Mouse (Mus musculus): Measurements from ENCODE around the gene Pgm2. TPM values are rescaled to one million over a fixed set of nuclear protein-coding genes. Genes with fewer than 3 reads are reported as not detected.
A peak's percentile ranks its signal among the peaks of the same experiment; 100 is the strongest.

Pgm2 gene
- polyA plus RNA-seq, 1 experiment = 7.6 TPM

DNA sequence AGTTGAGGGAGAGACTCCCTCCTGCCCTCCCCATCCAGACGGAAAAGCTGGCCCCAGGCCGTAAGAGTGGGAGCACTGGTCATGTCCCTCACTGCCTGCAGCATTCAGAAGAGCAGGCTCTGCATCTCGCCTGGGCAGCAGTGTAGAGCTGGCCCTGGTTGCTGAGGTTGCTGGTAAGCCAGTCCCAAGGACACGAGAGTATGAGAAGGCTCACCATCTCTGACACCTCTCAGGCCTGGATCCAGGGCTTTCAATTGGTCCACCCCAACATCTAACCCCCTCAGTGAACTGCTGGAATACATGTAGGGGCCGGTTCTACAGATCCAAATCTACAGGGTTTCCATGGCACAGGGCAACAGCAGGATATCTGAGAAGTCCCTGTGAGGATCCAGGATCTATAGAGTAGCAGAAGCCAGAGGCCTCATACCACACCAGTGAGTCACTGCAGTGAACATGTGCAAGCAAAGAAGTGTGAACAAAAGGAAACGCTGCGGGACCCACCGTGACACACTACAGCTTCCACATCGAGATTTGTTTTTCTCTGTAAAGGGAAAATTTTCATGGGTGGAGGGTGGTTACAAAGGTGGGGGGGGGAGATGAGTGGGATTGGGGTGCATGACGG lies 53.7 kb downstream of the Pgm2 start:
- H3K4me3 ChIP-seq (ENCODE audit: insufficient read depth, low read depth, low read length) = no peak overlapping the region
- no peak for TF ChIP-seq CTCF (conservative IDR thresholded peaks at IDR 0.05; ENCODE audit: insufficient read depth, insufficient read length, low read depth, low read length)
- no peak for TF ChIP-seq POLR2A (IDR thresholded peaks at IDR 0.05; ENCODE audit: low read depth, low read length)
- 86% methylated on average over 10 of the region's 10 CpGs for WGBS

DNA sequence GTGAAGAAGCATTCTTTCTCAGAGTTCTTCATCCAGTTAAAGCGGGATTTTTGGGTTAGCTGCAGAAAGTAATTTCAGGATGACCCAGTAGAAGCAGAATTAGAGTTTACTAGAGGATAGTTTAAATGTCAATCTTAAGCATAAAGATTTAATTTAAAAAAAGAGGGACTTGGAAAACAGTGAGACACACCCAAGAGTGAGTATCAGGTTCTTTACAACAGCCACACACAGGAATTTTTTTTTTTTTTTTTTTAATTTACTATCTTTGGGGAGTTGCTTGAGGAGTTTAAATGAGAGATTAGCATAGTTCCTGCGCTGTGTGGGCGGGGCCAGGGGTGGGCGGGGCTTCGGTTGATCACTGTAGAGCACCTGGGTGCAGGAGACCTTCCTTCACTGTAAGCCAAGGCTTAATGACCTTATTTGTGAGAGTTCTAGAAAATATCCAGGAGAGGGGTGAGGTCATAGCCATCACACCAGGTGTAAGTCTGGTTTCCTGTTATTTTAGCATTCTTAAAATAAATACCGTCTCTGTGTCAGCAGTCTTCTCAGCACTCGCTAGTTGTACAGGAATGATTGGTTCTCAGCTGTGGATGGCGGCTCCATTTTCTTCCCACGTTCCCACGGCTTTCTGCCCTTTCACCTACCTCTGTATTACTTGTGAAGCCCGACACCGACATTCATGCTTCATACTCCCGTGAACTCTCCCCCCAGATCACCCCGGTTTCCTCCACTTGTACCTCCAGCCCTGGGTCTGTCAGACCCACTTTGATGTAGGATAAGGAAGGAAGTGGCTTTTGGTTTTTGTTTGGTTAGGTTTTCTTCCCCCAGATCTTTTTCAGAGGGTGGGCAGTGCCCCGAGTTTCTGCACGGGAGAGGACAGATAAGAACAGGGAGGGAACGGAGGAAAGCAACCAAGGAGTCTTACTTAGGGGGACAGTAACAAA lies 56.7 kb downstream of the Pgm2 start:
- 20% methylated on average over 17 of the region's 17 CpGs for WGBS
- no peak for DNase-seq
- no peak for TF ChIP-seq POLR2A (IDR thresholded peaks at IDR 0.05; ENCODE audit: low read depth, low read length)
- no peak for TF ChIP-seq CTCF (conservative IDR thresholded peaks at IDR 0.05; ENCODE audit: insufficient read depth, insufficient read length, low read depth, low read length)
- no peaks in the 10 kb centered on the region for H3K27me3 ChIP-seq (replicated peaks; ENCODE audit: control insufficient read depth, insufficient read depth, low read length)
- no peaks in the 10 kb centered on the region for H3K4me1 ChIP-seq (ENCODE audit: control insufficient read depth, insufficient read depth, low read length)
- no peaks in the 10 kb centered on the region for H3K36me3 ChIP-seq (ENCODE audit: control insufficient read depth, insufficient read depth, low read length)
- H3K4me3 ChIP-seq (ENCODE audit: insufficient read depth, low read depth, low read length) = no peak overlapping the region
- no peak overlapping the region for H3K27ac ChIP-seq (ENCODE audit: insufficient read depth, low read depth, low read length)

More for the DNA sequence above, 53.7 kb downstream of the Pgm2 start:
- Histone ChIP-seq H3K36me3 (ENCODE audit: control insufficient read depth, insufficient read depth, low read length) (no peaks in the 10 kb centered on the region), H3K4me1 (ENCODE audit: control insufficient read depth, insufficient read depth, low read length) (no peaks in the 10 kb centered on the region), H3K27me3 (replicated peaks; ENCODE audit: control insufficient read depth, insufficient read depth, low read length) (no peaks in the 10 kb centered on the region), H3K27ac (ENCODE audit: insufficient read depth, low read depth, low read length) (no peak overlapping the region)
- no peak for DNase-seq

DNA sequence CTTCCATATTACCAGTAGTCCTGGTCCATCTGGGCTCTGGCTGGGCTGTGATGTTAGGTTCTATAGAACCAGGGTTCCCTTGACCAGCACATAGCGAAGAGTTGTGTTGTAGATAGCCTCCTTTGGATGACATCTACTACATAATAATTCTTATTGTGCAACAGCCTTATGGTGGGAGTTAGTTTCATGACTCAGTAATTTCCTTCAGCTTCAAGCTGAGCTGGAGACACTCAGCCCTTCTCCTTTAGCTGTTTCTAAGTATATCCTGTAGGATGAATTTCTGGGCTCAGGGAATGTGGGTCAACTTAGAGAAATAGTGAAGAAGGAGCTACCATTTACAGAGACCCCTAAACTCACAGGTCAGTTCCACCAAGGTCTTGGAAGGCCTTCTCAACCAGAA lies 60.6 kb downstream of the Pgm2 start:
- H3K36me3 ChIP-seq (ENCODE audit: control insufficient read depth, insufficient read depth, low read length) = no peaks in the 10 kb centered on the region
- WGBS = 100% methylated on average over 1 of the region's 1 CpGs
- no peak for DNase-seq
- no peak overlapping the region for H3K4me3 ChIP-seq (ENCODE audit: insufficient read depth, low read depth, low read length)
- no peaks in the 10 kb centered on the region; the same call in 1 of the 2 replicates for H3K4me1 ChIP-seq (ENCODE audit: control insufficient read depth, insufficient read depth, low read length)
- no peak overlapping the region for H3K27ac ChIP-seq (ENCODE audit: insufficient read depth, low read depth, low read length)
- no peak for TF ChIP-seq CTCF (conservative IDR thresholded peaks at IDR 0.05; ENCODE audit: insufficient read depth, insufficient read length, low read depth, low read length)
- no peak for TF ChIP-seq POLR2A (IDR thresholded peaks at IDR 0.05; ENCODE audit: low read depth, low read length)
- no peaks in the 10 kb centered on the region for H3K27me3 ChIP-seq (replicated peaks; ENCODE audit: control insufficient read depth, insufficient read depth, low read length)

DNA sequence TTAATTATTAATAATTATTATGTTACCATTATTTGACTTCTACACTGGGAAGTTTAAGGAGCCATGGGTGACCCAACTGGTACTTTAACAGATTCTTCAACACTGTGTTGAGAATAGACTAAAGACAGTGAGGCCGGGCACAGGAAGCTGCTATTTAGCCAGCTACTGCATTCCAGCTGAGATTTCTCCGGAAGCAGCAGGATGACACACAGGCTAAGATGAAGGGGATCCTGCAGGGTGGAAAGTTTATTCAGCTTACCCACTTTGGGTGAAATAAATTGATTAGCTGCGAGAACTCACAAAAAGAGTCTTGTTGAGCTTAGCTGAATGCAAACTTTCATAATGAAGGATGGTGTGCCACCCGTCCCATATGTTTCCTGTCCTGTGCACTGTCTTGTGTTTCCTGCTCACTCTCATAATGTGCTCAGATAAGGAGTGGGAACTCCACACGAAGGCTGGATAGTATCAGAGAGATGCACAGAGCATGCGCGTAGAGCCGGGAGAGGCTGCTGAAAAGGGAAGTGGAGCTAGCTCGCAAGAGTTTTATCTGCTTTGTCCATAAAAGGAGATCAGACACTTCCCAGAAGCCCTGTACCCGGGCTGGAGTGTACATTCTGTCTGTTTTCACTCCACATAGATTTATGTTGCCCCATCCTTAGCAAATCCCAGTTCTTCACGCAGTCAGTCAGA lies 63.3 kb downstream of the Pgm2 start, which contains the start of gene Tbc1d1:
TSS of gene Tbc1d1 (plus strand) at position 445 of the 690 bp plus-strand sequence.
- Histone ChIP-seq H3K4me3 (ENCODE audit: insufficient read depth, low read depth, low read length) (no peak within 1 kb of the TSS), H3K4me1 (ENCODE audit: control insufficient read depth, insufficient read depth, low read length) (peaks cover 6% of the 10 kb centered on the region), H3K27ac (ENCODE audit: insufficient read depth, low read depth, low read length) (peak within 1 kb of the TSS; percentile 61), H3K36me3 (ENCODE audit: control insufficient read depth, insufficient read depth, low read length) (no peaks in the 10 kb centered on the region), H3K27me3 (replicated peaks; ENCODE audit: control insufficient read depth, insufficient read depth, low read length) (no peaks in the 10 kb centered on the region)
- WGBS = 23% methylated on average over 11 of the region's 11 CpGs
- DNase-seq = peak; percentile 76
- no peak for TF ChIP-seq CTCF (conservative IDR thresholded peaks at IDR 0.05; ENCODE audit: insufficient read depth, insufficient read length, low read depth, low read length)
- no peak for TF ChIP-seq POLR2A (IDR thresholded peaks at IDR 0.05; ENCODE audit: low read depth, low read length)

DNA sequence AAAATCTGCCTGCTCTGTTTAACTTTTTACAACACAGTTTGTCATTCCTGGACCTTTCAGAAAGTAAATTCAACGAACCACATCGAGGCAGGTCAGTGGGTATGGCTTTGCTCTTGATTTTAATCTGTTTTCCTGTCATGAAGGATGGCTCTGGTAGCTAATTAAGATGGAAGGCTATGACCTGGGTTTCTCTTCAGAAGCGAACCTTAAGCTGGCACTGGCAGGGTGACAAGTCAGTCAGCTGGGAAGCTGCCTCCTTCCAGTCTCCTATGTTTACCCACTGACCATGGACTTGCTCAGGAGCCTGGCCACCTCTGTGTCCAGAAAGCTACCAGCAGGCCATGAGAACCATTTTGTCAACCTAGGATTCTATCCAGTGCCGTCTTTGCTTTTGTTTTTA lies 63.8 kb downstream of the Pgm2 start:
- peak; percentile 70 for DNase-seq
- H3K27me3 ChIP-seq (replicated peaks; ENCODE audit: control insufficient read depth, insufficient read depth, low read length) = no peaks in the 10 kb centered on the region
- H3K4me3 ChIP-seq (ENCODE audit: insufficient read depth, low read depth, low read length) = no peak overlapping the region
- WGBS = 19% methylated on average over 4 of the region's 4 CpGs
- H3K36me3 ChIP-seq (ENCODE audit: control insufficient read depth, insufficient read depth, low read length) = no peaks in the 10 kb centered on the region
- H3K27ac ChIP-seq (ENCODE audit: insufficient read depth, low read depth, low read length) = peak overlapping the region; percentile 61
- H3K4me1 ChIP-seq (ENCODE audit: control insufficient read depth, insufficient read depth, low read length) = peaks cover 10% of the 10 kb centered on the region
- no peak for TF ChIP-seq POLR2A (IDR thresholded peaks at IDR 0.05; ENCODE audit: low read depth, low read length)
- TF ChIP-seq CTCF (conservative IDR thresholded peaks at IDR 0.05; ENCODE audit: insufficient read depth, insufficient read length, low read depth, low read length) = no peak

DNA sequence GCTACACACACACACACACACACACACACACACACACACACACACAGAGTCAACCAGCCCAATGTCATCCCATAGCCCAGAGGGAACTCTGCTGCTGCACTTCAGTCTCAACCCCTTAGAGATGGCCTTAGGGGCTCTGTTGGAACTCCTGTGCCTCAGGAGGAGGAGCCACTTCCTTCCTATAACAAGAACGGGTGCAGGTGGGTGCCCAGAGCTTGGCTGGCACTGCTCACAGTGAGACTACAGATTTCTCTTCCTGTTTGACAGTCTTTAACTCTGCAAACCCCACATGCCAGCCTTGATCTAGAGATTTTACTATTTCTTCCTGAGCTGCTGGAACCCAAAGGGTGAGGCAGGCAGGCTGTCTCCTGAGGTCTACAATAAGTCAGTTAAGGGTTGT lies 65.2 kb downstream of the Pgm2 start:
- Histone ChIP-seq H3K36me3 (ENCODE audit: control insufficient read depth, insufficient read depth, low read length) (no peaks in the 10 kb centered on the region), H3K4me3 (ENCODE audit: insufficient read depth, low read depth, low read length) (no peak overlapping the region), H3K27me3 (replicated peaks; ENCODE audit: control insufficient read depth, insufficient read depth, low read length) (no peaks in the 10 kb centered on the region), H3K4me1 (ENCODE audit: control insufficient read depth, insufficient read depth, low read length) (peaks cover 10% of the 10 kb centered on the region), H3K27ac (ENCODE audit: insufficient read depth, low read depth, low read length) (no peak overlapping the region)
- DNase-seq = no peak
- TF ChIP-seq CTCF (conservative IDR thresholded peaks at IDR 0.05; ENCODE audit: insufficient read depth, insufficient read length, low read depth, low read length) = no peak
- no peak for TF ChIP-seq POLR2A (IDR thresholded peaks at IDR 0.05; ENCODE audit: low read depth, low read length)
- WGBS = 82% methylated on average over 1 of the region's 1 CpGs
